Mouse (Mus musculus) neutrophil, adult 5-6 weeks (primary cell): ENCODE results near the gene Fancc. TPM values are rescaled to one million over a fixed set of nuclear protein-coding genes. Genes with fewer than 3 reads are reported as not detected.
"Not testable (repeated sequence)": the region's sequence is repeated elsewhere in the genome, so short reads cannot be mapped to it uniquely, and the experiment has no call there.

Experiments used
- ATAC-seq: fragments of 151-379, 151-347 bp; 2 replicates; pipeline ENCODE4 v1.8.0; 2017; ENCODE audit warnings: mild to moderate bottlenecking, moderate TSS enrichment; ENCODE audit not compliant: insufficient number of reproducible peaks, poor library complexity, low FRiP score, severe bottlenecking; ENCODE audit errors: extremely low read depth
- total RNA-seq: library from RNA; stranded (forward); fragments of 200-1000 nt; gene quantifications from 2 replicates; pipeline ENCODE4 v1.2.3, GENCODE M21; 2017

Fancc gene
- total RNA-seq, 1 experiment from 2014 or later = 13.0 TPM

- ATAC-seq = no peak
Measured at GRCm38 (mm10) chr13:63331379-63331778, 165.7 kb downstream of the Fancc start.

- ATAC-seq = no peak
Measured at GRCm38 (mm10) chr13:63330236-63330860, 166.7 kb downstream of the Fancc start.

- ATAC-seq = no peak
Measured at GRCm38 (mm10) chr13:63326015-63326414, 171.1 kb downstream of the Fancc start.

GRCm38 (mm10) chr13:63324978-63325848 is 171.9 kb downstream of the Fancc start:
- ATAC-seq = no peak

GRCm38 (mm10) chr13:63324311-63324710 is 172.8 kb downstream of the Fancc start:
- ATAC-seq = no peak

GRCm38 (mm10) chr13:63323286-63324075 is 173.6 kb downstream of the Fancc start:
- ATAC-seq = no peak

- no peak for ATAC-seq
Measured at GRCm38 (mm10) chr13:63322756-63323155, 174.3 kb downstream of the Fancc start.

- ATAC-seq = no peak
Measured at GRCm38 (mm10) chr13:63321689-63322088, 175.4 kb downstream of the Fancc start.

- ATAC-seq = no peak
Measured at GRCm38 (mm10) chr13:63319814-63320213, 177.3 kb downstream of the Fancc start.

- no peak for ATAC-seq
Measured at GRCm38 (mm10) chr13:63317681-63318104, 179.4 kb downstream of the Fancc start.

GRCm38 (mm10) chr13:63316407-63316806 is 180.7 kb downstream of the Fancc start:
- no peak for ATAC-seq

GRCm38 (mm10) chr13:63315777-63316176 is 181.3 kb downstream of the Fancc start:
- ATAC-seq = no peak

- not testable (repeated sequence) for ATAC-seq
Measured at GRCm38 (mm10) chr13:63315111-63315510, 182.0 kb downstream of the Fancc start.

- no peak for ATAC-seq
Measured at GRCm38 (mm10) chr13:63314608-63314920, 182.5 kb downstream of the Fancc start.

- no peak for ATAC-seq
Measured at GRCm38 (mm10) chr13:63313748-63314607, 183.1 kb downstream of the Fancc start.

- no peak for ATAC-seq
Measured at GRCm38 (mm10) chr13:63313247-63313646, 183.8 kb downstream of the Fancc start.

GRCm38 (mm10) chr13:63311156-63311555 is 185.9 kb downstream of the Fancc start:
- ATAC-seq = no peak

- ATAC-seq = no peak
Measured at GRCm38 (mm10) chr13:63309563-63309962, 187.5 kb downstream of the Fancc start.

GRCm38 (mm10) chr13:63306768-63307167 is 190.3 kb downstream of the Fancc start:
- no peak for ATAC-seq
